Mouse (Mus musculus): ENCODE data around the gene Bicdl1. TPM values are rescaled to one million over a fixed set of nuclear protein-coding genes. Genes with fewer than 3 reads are reported as not detected.

The Bicdl1 gene
- polyA plus RNA-seq, 2 experiments: 0.98 to 2.1 TPM

DNA sequence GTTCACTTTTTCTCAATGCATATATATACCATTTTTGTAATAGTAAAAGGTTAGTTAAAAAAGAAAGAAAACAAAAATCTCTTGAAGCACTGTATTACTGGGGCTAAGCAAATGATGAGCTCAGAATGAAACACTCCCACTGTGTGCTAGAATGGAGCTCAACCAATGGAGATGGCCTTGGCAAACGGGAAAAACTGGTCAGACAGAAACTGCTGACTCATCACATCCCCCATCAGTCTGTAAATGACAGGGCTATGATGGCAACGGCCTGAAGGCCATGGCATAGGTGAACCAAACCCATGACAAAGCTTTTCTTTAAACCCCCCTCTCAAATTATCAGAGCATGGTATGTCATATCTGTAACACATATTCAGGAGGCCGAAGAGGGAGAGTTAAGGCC lies 29.4 kb downstream of the Bicdl1 start:
- Histone ChIP-seq H3K27ac (no peak overlapping the region), H3K27me3 (ENCODE audit: control insufficient read depth, insufficient read depth, low read length) (no peaks in the 10 kb centered on the region), H3K9ac (replicated peaks) (no peak overlapping the region), H3K4me3 (ENCODE audit: insufficient read depth in 1 of 2, low read depth in 2 of 2, low read length in 2 of 2) (no peak overlapping the region), H3K36me3 (replicated peaks; ENCODE audit: control insufficient read depth, insufficient read depth, low read depth) (no peaks in the 10 kb centered on the region), H3K4me1 (replicated peaks; ENCODE audit: control insufficient read depth in 2 of 2, insufficient read depth in 2 of 2, low read length in 1 of 2) (no peaks in the 10 kb centered on the region), H3K4me2 (ENCODE audit: low read depth) (no peak overlapping the region), H3K9me3 (ENCODE audit: control insufficient read depth, low read length) (no peaks in the 10 kb centered on the region)
- DNase-seq (ENCODE audit: low read depth in 3 of 3, low spot score in 3 of 3): no peak
- ATAC-seq (ENCODE audit: insufficient read depth): no peak
- TF ChIP-seq EP300 (IDR thresholded peaks at IDR 0.05; ENCODE audit: low read depth) (no peak), CTCF (IDR thresholded peaks at IDR 0.05; ENCODE audit: low read depth) (no peak)
- 29% methylated on average over 3 of the region's 3 CpGs for WGBS (ENCODE audit: insufficient replicate concordance)

DNA sequence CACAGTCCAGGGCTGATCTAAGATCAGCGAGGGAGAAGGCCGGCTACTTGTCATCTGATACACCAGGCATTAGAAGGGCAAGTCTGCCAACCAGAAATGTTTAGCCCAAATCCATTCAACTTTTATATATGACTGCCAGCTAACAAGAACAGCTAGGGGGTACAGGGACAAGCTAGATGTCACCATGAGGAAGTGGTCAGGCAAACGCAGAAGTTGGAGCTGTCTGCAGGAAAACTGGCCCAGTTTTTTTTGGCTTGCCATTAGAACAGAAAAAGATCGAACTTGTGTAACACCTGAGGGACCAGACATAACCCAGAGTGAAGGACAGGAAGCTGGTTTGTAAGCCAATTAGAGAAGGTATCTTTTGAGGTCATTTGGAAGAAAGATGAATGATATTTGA lies 30.2 kb downstream of the Bicdl1 start:
- WGBS (ENCODE audit: insufficient replicate concordance): 32% methylated on average over 4 of the region's 4 CpGs
- H3K36me3 ChIP-seq (replicated peaks; ENCODE audit: control insufficient read depth, insufficient read depth, low read depth): no peaks in the 10 kb centered on the region
- H3K27ac ChIP-seq: no peak overlapping the region

DNA sequence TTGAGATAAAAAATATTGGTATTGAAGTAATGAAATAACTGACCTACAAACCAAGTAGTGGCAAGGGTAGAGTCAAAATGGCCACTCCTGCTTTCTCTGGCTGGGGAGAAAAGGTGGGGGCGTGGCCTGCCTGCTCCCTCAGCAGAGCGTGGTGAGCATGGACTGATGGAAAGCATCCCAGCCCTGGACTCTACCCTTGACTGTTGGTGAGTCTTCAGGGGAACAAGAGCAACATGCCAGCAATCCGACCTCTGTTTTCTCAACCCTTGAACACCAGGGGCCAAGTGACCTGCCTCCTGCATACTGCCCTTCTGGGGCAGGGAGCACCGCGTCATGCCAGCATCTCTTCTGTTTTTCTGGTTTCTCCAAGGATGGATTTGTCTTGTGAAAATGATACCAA lies 34.6 kb downstream of the Bicdl1 start:
- Histone ChIP-seq H3K9me3 (ENCODE audit: control insufficient read depth, low read length) (no peaks in the 10 kb centered on the region), H3K27ac (no peak overlapping the region), H3K9ac (replicated peaks) (no peak overlapping the region), H3K4me3 (ENCODE audit: insufficient read depth in 1 of 2, low read depth in 2 of 2, low read length in 2 of 2) (no peak overlapping the region), H3K4me2 (ENCODE audit: low read depth) (no peak overlapping the region), H3K36me3 (replicated peaks; ENCODE audit: control insufficient read depth, insufficient read depth, low read depth) (no peaks in the 10 kb centered on the region), H3K27me3 (ENCODE audit: control insufficient read depth, insufficient read depth, low read length) (no peaks in the 10 kb centered on the region), H3K4me1 (replicated peaks; ENCODE audit: control insufficient read depth in 2 of 2, insufficient read depth in 2 of 2, low read length in 1 of 2) (no peaks in the 10 kb centered on the region)
- no peak for ATAC-seq (ENCODE audit: insufficient read depth)
- 70% methylated on average over 5 of the region's 5 CpGs for WGBS (ENCODE audit: insufficient replicate concordance)
- TF ChIP-seq CTCF (IDR thresholded peaks at IDR 0.05; ENCODE audit: low read depth) (no peak), EP300 (IDR thresholded peaks at IDR 0.05; ENCODE audit: low read depth) (no peak)
- DNase-seq (ENCODE audit: low read depth in 3 of 3, low spot score in 3 of 3): no peak

More for the DNA sequence above, 30.2 kb downstream of the Bicdl1 start:
- Histone ChIP-seq H3K9ac (replicated peaks) (no peak overlapping the region), H3K4me1 (replicated peaks; ENCODE audit: control insufficient read depth in 2 of 2, insufficient read depth in 2 of 2, low read length in 1 of 2) (no peaks in the 10 kb centered on the region), H3K4me3 (ENCODE audit: insufficient read depth in 1 of 2, low read depth in 2 of 2, low read length in 2 of 2) (no peak overlapping the region), H3K4me2 (ENCODE audit: low read depth) (no peak overlapping the region), H3K27me3 (ENCODE audit: control insufficient read depth, insufficient read depth, low read length) (no peaks in the 10 kb centered on the region), H3K9me3 (ENCODE audit: control insufficient read depth, low read length) (no peaks in the 10 kb centered on the region)
- TF ChIP-seq EP300 (IDR thresholded peaks at IDR 0.05; ENCODE audit: low read depth) (no peak), CTCF (IDR thresholded peaks at IDR 0.05; ENCODE audit: low read depth) (no peak)
- no peak for DNase-seq (ENCODE audit: low read depth in 3 of 3, low spot score in 3 of 3)
- ATAC-seq (ENCODE audit: insufficient read depth): no peak

DNA sequence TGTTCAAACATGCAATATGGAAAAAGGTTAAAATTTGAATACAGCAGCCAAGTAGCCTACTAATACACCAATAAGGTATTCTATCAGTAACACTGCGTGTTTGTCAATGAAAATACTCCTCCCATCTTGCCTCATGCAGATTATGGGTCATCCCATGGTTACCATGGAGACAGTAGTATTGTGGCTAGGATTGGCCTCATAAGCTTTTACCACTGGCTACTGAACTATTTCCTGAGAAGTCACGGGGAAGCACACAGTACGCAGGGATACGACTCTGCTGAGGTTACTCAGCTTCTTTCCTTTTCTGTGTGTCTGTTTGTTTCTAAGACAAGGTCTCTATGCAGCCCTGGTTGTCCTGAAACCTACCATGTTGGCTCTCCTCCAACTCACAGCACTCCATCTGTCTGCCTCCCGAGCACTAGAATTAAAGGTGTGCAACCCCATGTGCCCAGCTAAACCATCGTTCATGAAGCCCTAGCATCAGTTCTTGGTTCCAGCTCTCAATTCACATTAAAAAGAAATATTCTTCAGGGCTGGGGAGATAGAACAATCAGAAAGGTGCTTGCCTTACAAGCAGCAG lies 36.1 kb downstream of the Bicdl1 start:
- no peak for ATAC-seq (ENCODE audit: insufficient read depth)
- Histone ChIP-seq H3K9me3 (ENCODE audit: control insufficient read depth, low read length) (no peaks in the 10 kb centered on the region), H3K27ac (no peak overlapping the region), H3K4me2 (ENCODE audit: low read depth) (no peak overlapping the region), H3K4me1 (replicated peaks; ENCODE audit: control insufficient read depth in 2 of 2, insufficient read depth in 2 of 2, low read length in 1 of 2) (no peaks in the 10 kb centered on the region), H3K4me3 (ENCODE audit: insufficient read depth in 1 of 2, low read depth in 2 of 2, low read length in 2 of 2) (no peak overlapping the region), H3K9ac (replicated peaks) (no peak overlapping the region), H3K36me3 (replicated peaks; ENCODE audit: control insufficient read depth, insufficient read depth, low read depth) (no peaks in the 10 kb centered on the region), H3K27me3 (ENCODE audit: control insufficient read depth, insufficient read depth, low read length) (no peaks in the 10 kb centered on the region)
- WGBS (ENCODE audit: insufficient replicate concordance): 46% methylated on average over 6 of the region's 6 CpGs
- no peak for DNase-seq (ENCODE audit: low read depth in 3 of 3, low spot score in 3 of 3)
- TF ChIP-seq CTCF (IDR thresholded peaks at IDR 0.05; ENCODE audit: low read depth): no peak
- no peak for TF ChIP-seq EP300 (IDR thresholded peaks at IDR 0.05; ENCODE audit: low read depth)

DNA sequence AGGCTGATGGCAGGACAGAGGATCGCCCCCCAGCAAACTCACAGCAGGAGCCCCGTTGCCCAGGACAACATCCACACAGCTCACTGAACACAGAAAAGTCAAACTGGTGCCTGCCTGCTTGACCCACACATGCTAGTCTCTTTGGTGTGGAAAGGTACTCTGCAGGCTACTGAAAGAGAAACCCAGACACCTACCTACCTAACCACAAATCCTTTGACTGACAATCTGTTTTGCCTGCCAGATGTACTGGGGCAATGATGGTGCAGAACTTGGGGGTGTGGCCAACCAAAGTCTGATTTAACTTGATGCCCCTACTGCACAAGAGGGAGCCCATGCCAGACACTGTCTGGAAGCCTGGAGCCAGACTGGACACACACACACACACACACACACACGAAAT lies 38.1 kb downstream of the Bicdl1 start:
- no peak for TF ChIP-seq EP300 (IDR thresholded peaks at IDR 0.05; ENCODE audit: low read depth)
- TF ChIP-seq CTCF (IDR thresholded peaks at IDR 0.05; ENCODE audit: low read depth): no peak
- H3K9me3 ChIP-seq (ENCODE audit: control insufficient read depth, low read length): no peaks in the 10 kb centered on the region
- DNase-seq (ENCODE audit: low read depth in 3 of 3, low spot score in 3 of 3): no peak
- H3K4me3 ChIP-seq (ENCODE audit: insufficient read depth in 1 of 2, low read depth in 2 of 2, low read length in 2 of 2): no peak overlapping the region
- no peaks in the 10 kb centered on the region for H3K4me1 ChIP-seq (replicated peaks; ENCODE audit: control insufficient read depth in 2 of 2, insufficient read depth in 2 of 2, low read length in 1 of 2)
- no peak overlapping the region for H3K9ac ChIP-seq (replicated peaks)
- WGBS (ENCODE audit: insufficient replicate concordance): 52% methylated on average over 3 of the region's 3 CpGs
- no peak for ATAC-seq (ENCODE audit: insufficient read depth)
- no peaks in the 10 kb centered on the region for H3K36me3 ChIP-seq (replicated peaks; ENCODE audit: control insufficient read depth, insufficient read depth, low read depth)
- no peak overlapping the region for H3K27ac ChIP-seq
- no peak overlapping the region for H3K4me2 ChIP-seq (ENCODE audit: low read depth)
- H3K27me3 ChIP-seq (ENCODE audit: control insufficient read depth, insufficient read depth, low read length): no peaks in the 10 kb centered on the region

Data from liver, embryonic 14.5 days (tissue).